Mouse (Mus musculus) Muller cell, postnatal 12 days (primary cell): ENCODE results near the gene Insm2.
"Not testable (repeated sequence)": the region's sequence is repeated elsewhere in the genome, so short reads cannot be mapped to it uniquely, and the experiment has no call there.

Source experiments
- DNase-seq: peaks from one replicate; pipeline ENCODE4 v3.0.0-alpha.2; 2015; ENCODE audit errors: inconsistent ontology term

Insm2 gene

GRCm38 (mm10) chr12:55598887-55599561 is at the start of gene Insm2:
TSS of gene Insm2 (plus strand) at chr12:55599427.
- DNase-seq, result peak; percentile 9

- DNase-seq, result not testable (repeated sequence)
Measured at GRCm38 (mm10) chr12:55554901-55555300, 44.3 kb upstream of the Insm2 start.

- no peak for DNase-seq
Measured at GRCm38 (mm10) chr12:55557866-55558265, 41.4 kb upstream of the Insm2 start.

- no peak for DNase-seq
Measured at GRCm38 (mm10) chr12:55559184-55559855, 39.9 kb upstream of the Insm2 start.

GRCm38 (mm10) chr12:55560025-55560690 is 39.1 kb upstream of the Insm2 start:
- peak; percentile 19 for DNase-seq

GRCm38 (mm10) chr12:55563742-55564141 is 35.5 kb upstream of the Insm2 start:
- no peak for DNase-seq

- DNase-seq, result no peak
Measured at GRCm38 (mm10) chr12:55564187-55564963, 34.9 kb upstream of the Insm2 start.

GRCm38 (mm10) chr12:55565206-55565605 is 34.0 kb upstream of the Insm2 start, which contains the start of gene Aldoart2:
TSS of gene Aldoart2 (plus strand) at chr12:55565239.
- DNase-seq, result no peak

GRCm38 (mm10) chr12:55565867-55566266 is 33.4 kb upstream of the Insm2 start:
- no peak for DNase-seq

GRCm38 (mm10) chr12:55566837-55567236 is 32.4 kb upstream of the Insm2 start:
- no peak for DNase-seq

GRCm38 (mm10) chr12:55568466-55568865 is 30.8 kb upstream of the Insm2 start:
- no peak for DNase-seq

- DNase-seq, result no peak
Measured at GRCm38 (mm10) chr12:55569676-55570075, 29.6 kb upstream of the Insm2 start.

- DNase-seq, result no peak
Measured at GRCm38 (mm10) chr12:55570646-55571045, 28.6 kb upstream of the Insm2 start.

- no peak for DNase-seq
Measured at GRCm38 (mm10) chr12:55571181-55571580, 28.0 kb upstream of the Insm2 start.

GRCm38 (mm10) chr12:55571661-55572060 is 27.6 kb upstream of the Insm2 start:
- DNase-seq, result no peak

GRCm38 (mm10) chr12:55573089-55573488 is 26.1 kb upstream of the Insm2 start:
- no peak for DNase-seq

GRCm38 (mm10) chr12:55573794-55574193 is 25.4 kb upstream of the Insm2 start:
- DNase-seq, result peak; percentile 85

GRCm38 (mm10) chr12:55586936-55587335 is 12.3 kb upstream of the Insm2 start:
- DNase-seq, result not testable (repeated sequence)

GRCm38 (mm10) chr12:55598537-55598886 is 715 bp upstream of the Insm2 start:
- DNase-seq, result no peak

- DNase-seq, result peak; percentile 77
Measured at GRCm38 (mm10) chr12:55599639-55600502, 644 bp downstream of the Insm2 start.

- no peak for DNase-seq
Measured at GRCm38 (mm10) chr12:55600503-55600994, 1.3 kb downstream of the Insm2 start.
